Mouse (Mus musculus) spleen, postnatal 10 days (tissue): ENCODE data around the gene Eif4h.

Experiments
- DNase-seq, 2 experiments: peaks; one replicate each; pipeline ENCODE4 v3.0.0; 2021 to 2022; ENCODE audit warnings: low spot score in 2 of 2

Gene Eif4h

GRCm38 (mm10) chr5:134639269-134639682 lies at the start of gene Eif4h:
Gene Eif4h, minus strand, starts transcription at chr5:134639490.
- DNase-seq, result peak; percentile 97 to 98

GRCm38 (mm10) chr5:134688718-134689284 lies 49.5 kb upstream of the Eif4h start:
- DNase-seq, result peak; percentile 97 to 99

GRCm38 (mm10) chr5:134688086-134688717 lies 48.9 kb upstream of the Eif4h start, which contains the start of gene Limk1:
Gene Limk1, minus strand, starts transcription at chr5:134688598.
- no peak for DNase-seq

GRCm38 (mm10) chr5:134687187-134687586 lies 47.9 kb upstream of the Eif4h start:
- DNase-seq, result no peak

- no peak for DNase-seq
Observed at GRCm38 (mm10) chr5:134686541-134686940, 47.3 kb upstream of the Eif4h start.

GRCm38 (mm10) chr5:134684398-134684797 lies 45.1 kb upstream of the Eif4h start:
- no peak for DNase-seq

GRCm38 (mm10) chr5:134683813-134684212 lies 44.5 kb upstream of the Eif4h start:
- DNase-seq, result no peak

- DNase-seq, result no peak
Observed at GRCm38 (mm10) chr5:134680238-134680637, 40.9 kb upstream of the Eif4h start.

- no peak for DNase-seq
Observed at GRCm38 (mm10) chr5:134678827-134679546, 39.7 kb upstream of the Eif4h start.

GRCm38 (mm10) chr5:134678031-134678430 lies 38.7 kb upstream of the Eif4h start:
- DNase-seq, result peak in 1 of 2 experiments; percentile 34

GRCm38 (mm10) chr5:134677491-134677890 lies 38.2 kb upstream of the Eif4h start:
- no peak for DNase-seq

GRCm38 (mm10) chr5:134675956-134676759 lies 36.9 kb upstream of the Eif4h start:
- peak in 1 of 2 experiments; percentile 59 for DNase-seq

- DNase-seq, result no peak
Observed at GRCm38 (mm10) chr5:134674977-134675376, 35.7 kb upstream of the Eif4h start.

- no peak for DNase-seq
Observed at GRCm38 (mm10) chr5:134672611-134673010, 33.3 kb upstream of the Eif4h start.

- no peak for DNase-seq
Observed at GRCm38 (mm10) chr5:134672198-134672516, 32.9 kb upstream of the Eif4h start.

- no peak for DNase-seq
Observed at GRCm38 (mm10) chr5:134671335-134672197, 32.3 kb upstream of the Eif4h start.

GRCm38 (mm10) chr5:134669001-134669708 lies 29.9 kb upstream of the Eif4h start:
- DNase-seq, result no peak

GRCm38 (mm10) chr5:134668495-134668894 lies 29.2 kb upstream of the Eif4h start:
- DNase-seq, result no peak

GRCm38 (mm10) chr5:134656708-134657107 lies 17.4 kb upstream of the Eif4h start:
- no peak for DNase-seq

- DNase-seq, result no peak
Observed at GRCm38 (mm10) chr5:134652015-134652414, 12.7 kb upstream of the Eif4h start.

- DNase-seq, result peak; percentile 63 to 84
Observed at GRCm38 (mm10) chr5:134650926-134651325, 11.6 kb upstream of the Eif4h start.
